ENCODE assay signal across 8 mouse cellular contexts in genomic region chr9:124424292-124424541, GRCm38 (mm10). TPM values are rescaled to one million over a fixed set of nuclear protein-coding genes. Genes with fewer than 3 reads are reported as not detected.
DNase-seq lines count a peak whose midpoint lies in the region; ATAC-seq and TF ChIP-seq lines count a peak whose summit lies in the region.

No protein-coding gene starts in this region.

- no peak for TF ChIP-seq POLR2A in CH12.LX (IDR thresholded peaks at IDR 0.05; ENCODE audit: low read depth, low read length)

- ATAC-seq in heart, embryonic 11.5 days (replicated peaks; ENCODE audit: insufficient number of reproducible peaks, low FRiP score, low TSS enrichment), result peak; percentile 3
- peak; percentile 50 for ATAC-seq in forebrain, embryonic 15.5 days (replicated peaks)
- no peak for ATAC-seq in liver, embryonic 16.5 days (ENCODE audit: low read depth)

- TF ChIP-seq CTCF in CH12.LX (conservative IDR thresholded peaks at IDR 0.05 in 1 of 2, IDR thresholded peaks at IDR 0.05 in 1 of 2; ENCODE audit: low read depth in 2 of 2, low read length in 2 of 2), result no peak

- H3K9ac ChIP-seq in heart, embryonic 11.5 days (ENCODE audit: low read depth, low read length), result peak overlapping the region; percentile 73
- peak overlapping the region; percentile 78 for H3K9ac ChIP-seq in CH12.LX (ENCODE audit: insufficient read depth, low read depth)
- peak overlapping the region; percentile 77 for H3K9ac ChIP-seq in forebrain, embryonic 15.5 days (replicated peaks)
- H3K9ac ChIP-seq in liver, embryonic 16.5 days (ENCODE audit: low read depth, low read length), result peak overlapping the region; percentile 70; the same call in 1 of the 2 replicates

- H3K4me1 ChIP-seq in heart, embryonic 11.5 days (ENCODE audit: control insufficient read depth, insufficient read depth, low read length), result no peaks in the 10 kb centered on the region
- H3K4me1 ChIP-seq in CH12.LX (ENCODE audit: control insufficient read depth in 1 of 2, insufficient read depth in 2 of 2), result no peaks in the 10 kb centered on the region
- H3K4me1 ChIP-seq in forebrain, embryonic 15.5 days, result no peaks in the 10 kb centered on the region
- H3K4me1 ChIP-seq in liver, embryonic 16.5 days (ENCODE audit: control insufficient read depth, low read depth, low read length), result peaks cover 18% of the 10 kb centered on the region

- WGBS in heart, embryonic 11.5 days (ENCODE audit: insufficient replicate concordance), result under 1% methylated on average over 27 of the region's 27 CpGs
- WGBS in forebrain, embryonic 15.5 days, result 0% methylated on average over 27 of the region's 27 CpGs
- 0% methylated on average over 27 of the region's 27 CpGs for WGBS in liver, embryonic 16.5 days (ENCODE audit: insufficient replicate concordance)

- H3K27ac ChIP-seq in heart, embryonic 11.5 days (ENCODE audit: low read depth, low read length), result peak overlapping the region; percentile 97
- H3K27ac ChIP-seq in CH12.LX (ENCODE audit: insufficient read depth, low read depth), result peak overlapping the region; percentile 98
- peak overlapping the region; percentile 99 for H3K27ac ChIP-seq in forebrain, embryonic 15.5 days (replicated peaks)
- peak overlapping the region; percentile 97 for H3K27ac ChIP-seq in liver, embryonic 16.5 days (ENCODE audit: low read length)

- H3K4me2 ChIP-seq in heart, embryonic 11.5 days, result peak overlapping the region; percentile 70
- H3K4me2 ChIP-seq in CH12.LX (ENCODE audit: insufficient read depth, low read depth, poor library complexity, severe bottlenecking), result no peak overlapping the region
- peak overlapping the region; percentile 60 for H3K4me2 ChIP-seq in forebrain, embryonic 15.5 days (replicated peaks)
- peak overlapping the region; percentile 95 for H3K4me2 ChIP-seq in liver, embryonic 16.5 days (ENCODE audit: low read depth, low read length)

- intact Hi-C loops in heart, postnatal 25 days (cut with DNase I), result no loop called here

- no peak for TF ChIP-seq EP300 in CH12.LX (IDR thresholded peaks at IDR 0.05; ENCODE audit: low read length)

- no peaks in the 10 kb centered on the region for H3K27me3 ChIP-seq in heart, embryonic 11.5 days (ENCODE audit: control insufficient read depth, insufficient read depth, low read length)
- no peaks in the 10 kb centered on the region for H3K27me3 ChIP-seq in CH12.LX (replicated peaks)
- no peaks in the 10 kb centered on the region for H3K27me3 ChIP-seq in forebrain, embryonic 15.5 days
- H3K27me3 ChIP-seq in liver, embryonic 16.5 days (ENCODE audit: control insufficient read depth, insufficient read depth, low read depth, low read length), result no peaks in the 10 kb centered on the region

- in situ Hi-C loops in CH12.LX (cut with MboI; ENCODE audit: low pct_ligation_motif_present, low pct_unique_long_range_greater_than_20kb, low sequenced_read_pairs), result no loop called here

- dilution Hi-C loops in CH12.LX (cut with MboI; ENCODE audit: extremely low pct_ligation_motif_present, extremely low pct_unique_long_range_greater_than_20kb, low sequenced_read_pairs), result no loop called here

- no peak for DNase-seq in heart, postnatal 25 days (ENCODE audit: low spot score)
- DNase-seq in CH12.LX (ENCODE audit: extremely low read depth), result no peak
- DNase-seq in spleen, adult 18-20 months, result no peak
- no peak for DNase-seq in adrenal gland, postnatal 25 days
- no peak for DNase-seq in c-Kit-positive CD71-positive TER-119-positive erythroid progenitor cells, embryonic 14.5 days (ENCODE audit: low spot score)

- no peak for TF ChIP-seq RAD21 in CH12.LX (IDR thresholded peaks at IDR 0.05; ENCODE audit: low read depth, low read length)

- peak overlapping the region; percentile 60 for H3K4me3 ChIP-seq in heart, embryonic 11.5 days (ENCODE audit: low read depth, low read length)
- peak overlapping the region; percentile 63 to 83 (median 68) for H3K4me3 ChIP-seq in CH12.LX (replicated peaks in 1 of 3; ENCODE audit: low read depth in 2 of 3, low read length in 2 of 3, poor library complexity in 1 of 3)
- H3K4me3 ChIP-seq in forebrain, embryonic 15.5 days, result peak overlapping the region; percentile 95
- H3K4me3 ChIP-seq in liver, embryonic 16.5 days (ENCODE audit: low read depth, low read length), result peak overlapping the region; percentile 80

- H3K9me3 ChIP-seq in heart, embryonic 11.5 days (replicated peaks; ENCODE audit: control insufficient read depth, low read length), result no peaks in the 10 kb centered on the region
- H3K9me3 ChIP-seq in CH12.LX (replicated peaks; ENCODE audit: low read length), result no peaks in the 10 kb centered on the region
- H3K9me3 ChIP-seq in forebrain, embryonic 15.5 days, result no peaks in the 10 kb centered on the region
- H3K9me3 ChIP-seq in liver, embryonic 16.5 days (replicated peaks; ENCODE audit: control insufficient read depth, low read length), result no peaks in the 10 kb centered on the region

- H3K36me3 ChIP-seq in heart, embryonic 11.5 days (ENCODE audit: control insufficient read depth, insufficient read depth, low read length), result no peaks in the 10 kb centered on the region
- H3K36me3 ChIP-seq in CH12.LX (replicated peaks in 1 of 2; ENCODE audit: control insufficient read depth in 1 of 2, insufficient read depth in 1 of 2, low read length in 1 of 2), result no peaks in the 10 kb centered on the region
- no peaks in the 10 kb centered on the region for H3K36me3 ChIP-seq in forebrain, embryonic 15.5 days
- no peaks in the 10 kb centered on the region for H3K36me3 ChIP-seq in liver, embryonic 16.5 days (ENCODE audit: control insufficient read depth, insufficient read depth)

- H3K79me2 ChIP-seq in CH12.LX (replicated peaks; ENCODE audit: control insufficient read depth, extremely low read depth, insufficient read depth, poor library complexity, severe bottlenecking), result no peaks in the 10 kb centered on the region

TF ChIP-seq in CH12.LX, 34 proteins besides CTCF, POLR2A, EP300 and RAD21:
- TF ChIP-seq HCFC1 (IDR thresholded peaks at IDR 0.05; ENCODE audit: low read depth, low read length) (peak; percentile 82), IRF4 (IDR thresholded peaks at IDR 0.05; ENCODE audit: low read depth, low read length) (0 out of 2 replicates have a peak, but pooled peaks have one; percentile 6), TCF12 (IDR thresholded peaks at IDR 0.05; ENCODE audit: low read depth, low read length) (peak; percentile 10; the same call in 1 of the 2 replicates), ZNF384 (IDR thresholded peaks at IDR 0.05; ENCODE audit: low read depth, low read length) (peak; percentile 99), USF1 (IDR thresholded peaks at IDR 0.05; ENCODE audit: low read depth, low read length) (no peak), NRF1 (IDR thresholded peaks at IDR 0.05; ENCODE audit: low read depth, low read length) (no peak), MEF2A (IDR thresholded peaks at IDR 0.05; ENCODE audit: borderline replicate concordance, low read depth, low read length) (peak; percentile 14; the same call in 1 of the 2 replicates), POLR2AphosphoS2 (IDR thresholded peaks at IDR 0.05; ENCODE audit: low read depth, low read length) (peak; percentile 79; the same call in 1 of the 2 replicates), SIN3A (IDR thresholded peaks at IDR 0.05; ENCODE audit: low read length) (peak; percentile 78), MAFK (IDR thresholded peaks at IDR 0.05; ENCODE audit: insufficient replicate concordance, low read length) (0 out of 2 replicates have a peak, but pooled peaks have one; percentile 13), USF2 (conservative IDR thresholded peaks at IDR 0.05; ENCODE audit: low read depth, low read length) (no peak), ELF1 (IDR thresholded peaks at IDR 0.05; ENCODE audit: low read depth, low read length) (peak; percentile 96), MAZ (IDR thresholded peaks at IDR 0.05; ENCODE audit: low read depth, low read length) (peak; percentile 26; the same call in 1 of the 2 replicates), TBP (conservative IDR thresholded peaks at IDR 0.05; ENCODE audit: low read depth, low read length) (0 out of 2 replicates have a peak, but pooled peaks have one; percentile 0)

RNA-seq across cellular contexts. Expression of gene Ppp2r3d, which starts 52.5 kb away (rescaled TPM):
- polyA plus RNA-seq in heart, embryonic 11.5 days (2014; fragmentation: Nextera tagmentation; extraction: Ambion mirVana), result 94.7 and 101 TPM in 2 replicates
- total RNA-seq in heart, postnatal 25 days (2021), result 100 to 1,000 TPM in 1 of 2 experiments, 10 to 100 TPM in 1; 92.9 to 112 TPM
- total RNA-seq in CH12.LX (2012; rRNA removed), result 34.0 and 47.2 TPM in 2 replicates
- total RNA-seq in CH12.LX (2014; rRNA removed), result 21.0 and 24.5 TPM in 2 replicates
- polyA plus RNA-seq in CH12.LX (2012; ENCODE audit: insufficient read length, low read depth), result 62.7 and 66.7 TPM in 2 replicates
- polyA plus RNA-seq in forebrain, embryonic 15.5 days (2015; fragmentation: Nextera tagmentation; extraction: Ambion mirVana), result 166 and 167 TPM in 2 replicates
- 25.9 and 31.4 TPM in 2 replicates for polyA plus RNA-seq in liver, embryonic 16.5 days (2015; fragmentation: Nextera tagmentation; extraction: Ambion mirVana)
- total RNA-seq in adrenal gland, postnatal 25 days (2021), result 101 and 138 TPM in 2 replicates
